Mouse (Mus musculus): ENCODE results near the gene Esf1.

- no peak for TF ChIP-seq POLR2A (IDR thresholded peaks at IDR 0.05; ENCODE audit: borderline replicate concordance, insufficient read depth, low read length)
- no peak for TF ChIP-seq CTCF (IDR thresholded peaks at IDR 0.05; ENCODE audit: borderline replicate concordance, insufficient read depth, low read depth, low read length)
These were observed 61.4 kb downstream of the Esf1 start for GRCm38 (mm10) chr2:140108945-140109344.
